Mouse (Mus musculus): ENCODE data around the gene Ppp4c. TPM values are rescaled to one million over a fixed set of nuclear protein-coding genes. Genes with fewer than 3 reads are reported as not detected.

Ppp4c gene
- polyA plus RNA-seq, 1 experiment, result 482 TPM

DNA sequence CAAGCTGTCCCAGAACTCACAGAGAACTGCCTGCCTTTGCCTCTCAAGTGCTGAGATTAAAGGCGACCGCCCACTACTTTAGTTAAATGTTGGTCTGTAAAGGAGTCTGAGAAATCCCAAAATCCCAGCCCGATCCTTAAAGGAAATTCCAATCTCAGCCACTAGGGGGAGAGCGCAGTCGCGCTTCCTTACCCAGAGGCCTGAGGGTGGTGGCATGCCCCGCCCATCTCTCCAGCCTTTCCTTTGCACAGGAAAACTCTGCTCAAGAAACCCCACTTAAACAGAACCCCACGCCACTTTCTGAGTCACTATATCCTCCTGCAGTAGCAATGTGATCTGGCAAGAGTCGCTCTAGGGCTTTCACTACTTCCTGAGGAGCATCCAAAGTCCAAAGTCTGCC is 37.4 kb downstream of the Ppp4c start:
- WGBS, result 6% methylated on average over 9 of the region's 9 CpGs
- no peak overlapping the region for H3K4me3 ChIP-seq (ENCODE audit: control insufficient read depth, insufficient read depth, low read length)
- TF ChIP-seq CTCF (IDR thresholded peaks at IDR 0.05; ENCODE audit: borderline replicate concordance, control insufficient read depth, extremely low read depth, insufficient read depth, low read length, poor library complexity) (peak; percentile 86; the same call in 1 of the 2 replicates), POLR2A (IDR thresholded peaks at IDR 0.05; ENCODE audit: control insufficient read depth, extremely low read depth, insufficient read depth, low read length, poor library complexity) (no peak)
- peak; percentile 63 for DNase-seq
- H3K36me3 ChIP-seq (ENCODE audit: control insufficient read depth, insufficient read depth, low read length), result no peaks in the 10 kb centered on the region
- no peak overlapping the region for H3K27ac ChIP-seq (ENCODE audit: control insufficient read depth, insufficient read depth, low read length)
- H3K27me3 ChIP-seq (ENCODE audit: control insufficient read depth, insufficient read depth, low read length), result no peaks in the 10 kb centered on the region
- H3K4me1 ChIP-seq (replicated peaks; ENCODE audit: control insufficient read depth, insufficient read depth, low read length), result peaks cover 7% of the 10 kb centered on the region

- H3K4me1 ChIP-seq (replicated peaks; ENCODE audit: control insufficient read depth, insufficient read depth, low read length), result peaks cover 10% of the 10 kb centered on the region
- TF ChIP-seq CTCF (IDR thresholded peaks at IDR 0.05; ENCODE audit: borderline replicate concordance, control insufficient read depth, extremely low read depth, insufficient read depth, low read length, poor library complexity), result no peak
- no peak for TF ChIP-seq POLR2A (IDR thresholded peaks at IDR 0.05; ENCODE audit: control insufficient read depth, extremely low read depth, insufficient read depth, low read length, poor library complexity)
- 97% methylated on average over 17 of the region's 17 CpGs for WGBS
- H3K27me3 ChIP-seq (ENCODE audit: control insufficient read depth, insufficient read depth, low read length), result no peaks in the 10 kb centered on the region
- H3K36me3 ChIP-seq (ENCODE audit: control insufficient read depth, insufficient read depth, low read length), result no peaks in the 10 kb centered on the region
- no peak overlapping the region for H3K4me3 ChIP-seq (ENCODE audit: control insufficient read depth, insufficient read depth, low read length)
- DNase-seq, result no peak
- no peak overlapping the region for H3K27ac ChIP-seq (ENCODE audit: control insufficient read depth, insufficient read depth, low read length)
Observed at GRCm38 (mm10) chr7:126749582-126750343, 42.5 kb downstream of the Ppp4c start.

GRCm38 (mm10) chr7:126748824-126749223 is 43.5 kb downstream of the Ppp4c start:
- Histone ChIP-seq H3K4me3 (ENCODE audit: control insufficient read depth, insufficient read depth, low read length) (no peak overlapping the region), H3K27ac (ENCODE audit: control insufficient read depth, insufficient read depth, low read length) (no peak overlapping the region), H3K36me3 (ENCODE audit: control insufficient read depth, insufficient read depth, low read length) (no peaks in the 10 kb centered on the region), H3K4me1 (replicated peaks; ENCODE audit: control insufficient read depth, insufficient read depth, low read length) (peaks cover 5% of the 10 kb centered on the region; the same call in 1 of the 2 replicates), H3K27me3 (ENCODE audit: control insufficient read depth, insufficient read depth, low read length) (no peaks in the 10 kb centered on the region)
- no peak for DNase-seq
- WGBS, result 92% methylated on average over 7 of the region's 7 CpGs
- TF ChIP-seq CTCF (IDR thresholded peaks at IDR 0.05; ENCODE audit: borderline replicate concordance, control insufficient read depth, extremely low read depth, insufficient read depth, low read length, poor library complexity), result no peak
- no peak for TF ChIP-seq POLR2A (IDR thresholded peaks at IDR 0.05; ENCODE audit: control insufficient read depth, extremely low read depth, insufficient read depth, low read length, poor library complexity)

DNA sequence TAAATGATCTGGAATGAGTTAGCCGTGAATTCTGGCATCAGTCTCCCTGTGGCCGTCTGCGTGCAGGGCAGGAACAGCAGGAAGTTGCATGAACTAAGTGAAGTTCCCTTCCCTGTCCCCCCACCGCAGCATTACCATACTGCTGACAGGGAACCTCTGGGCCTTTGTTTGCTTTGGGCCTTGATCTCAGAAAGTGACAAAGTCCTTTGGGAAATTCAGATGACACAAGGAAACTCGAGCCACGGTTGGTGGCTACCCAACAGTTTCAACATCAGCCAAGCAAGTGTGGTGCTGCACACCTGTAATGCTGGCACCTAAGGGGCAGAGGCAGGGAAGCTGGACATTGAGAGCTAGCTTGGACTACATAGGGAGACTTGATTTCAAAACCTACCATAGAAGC is 45.5 kb downstream of the Ppp4c start:
- H3K27me3 ChIP-seq (ENCODE audit: control insufficient read depth, insufficient read depth, low read length), result no peaks in the 10 kb centered on the region
- H3K36me3 ChIP-seq (ENCODE audit: control insufficient read depth, insufficient read depth, low read length), result no peaks in the 10 kb centered on the region
- no peak for DNase-seq
- H3K27ac ChIP-seq (ENCODE audit: control insufficient read depth, insufficient read depth, low read length), result no peak overlapping the region
- WGBS, result 18% methylated on average over 6 of the region's 6 CpGs
- H3K4me1 ChIP-seq (replicated peaks; ENCODE audit: control insufficient read depth, insufficient read depth, low read length), result peaks cover 5% of the 10 kb centered on the region; the same call in 1 of the 2 replicates
- H3K4me3 ChIP-seq (ENCODE audit: control insufficient read depth, insufficient read depth, low read length), result no peak overlapping the region
- TF ChIP-seq CTCF (IDR thresholded peaks at IDR 0.05; ENCODE audit: borderline replicate concordance, control insufficient read depth, extremely low read depth, insufficient read depth, low read length, poor library complexity), result no peak
- no peak for TF ChIP-seq POLR2A (IDR thresholded peaks at IDR 0.05; ENCODE audit: control insufficient read depth, extremely low read depth, insufficient read depth, low read length, poor library complexity)

DNA sequence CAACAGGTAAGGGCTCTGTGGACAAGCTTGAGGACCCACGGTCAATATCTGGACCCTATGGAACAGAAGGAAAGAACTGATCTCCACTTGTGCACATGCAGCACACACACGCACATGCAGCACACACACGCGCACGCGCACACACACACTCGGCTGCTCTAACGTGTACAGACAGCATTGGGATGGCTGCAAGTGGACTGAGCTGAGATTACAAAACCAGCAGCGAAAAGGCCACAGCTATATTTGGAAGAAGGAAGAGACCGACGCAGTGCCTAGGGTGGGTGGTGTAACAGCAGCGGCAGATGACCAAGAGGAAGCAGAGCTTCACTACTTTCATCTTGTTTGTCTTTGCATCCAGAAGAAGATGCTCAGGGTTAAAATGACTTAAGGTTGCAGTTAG is 46.2 kb downstream of the Ppp4c start:
- no peaks in the 10 kb centered on the region for H3K36me3 ChIP-seq (ENCODE audit: control insufficient read depth, insufficient read depth, low read length)
- no peaks in the 10 kb centered on the region for H3K27me3 ChIP-seq (ENCODE audit: control insufficient read depth, insufficient read depth, low read length)
- peaks cover 5% of the 10 kb centered on the region; the same call in 1 of the 2 replicates for H3K4me1 ChIP-seq (replicated peaks; ENCODE audit: control insufficient read depth, insufficient read depth, low read length)
- TF ChIP-seq POLR2A (IDR thresholded peaks at IDR 0.05; ENCODE audit: control insufficient read depth, extremely low read depth, insufficient read depth, low read length, poor library complexity) (no peak), CTCF (IDR thresholded peaks at IDR 0.05; ENCODE audit: borderline replicate concordance, control insufficient read depth, extremely low read depth, insufficient read depth, low read length, poor library complexity) (no peak)
- no peak overlapping the region for H3K4me3 ChIP-seq (ENCODE audit: control insufficient read depth, insufficient read depth, low read length)
- DNase-seq, result no peak
- 69% methylated on average over 12 of the region's 12 CpGs for WGBS
- no peak overlapping the region for H3K27ac ChIP-seq (ENCODE audit: control insufficient read depth, insufficient read depth, low read length)

GRCm38 (mm10) chr7:126741964-126742482 is 50.3 kb downstream of the Ppp4c start:
- Histone ChIP-seq H3K4me1 (replicated peaks; ENCODE audit: control insufficient read depth, insufficient read depth, low read length) (no peaks in the 10 kb centered on the region), H3K27me3 (ENCODE audit: control insufficient read depth, insufficient read depth, low read length) (no peaks in the 10 kb centered on the region), H3K36me3 (ENCODE audit: control insufficient read depth, insufficient read depth, low read length) (no peaks in the 10 kb centered on the region), H3K27ac (ENCODE audit: control insufficient read depth, insufficient read depth, low read length) (no peak overlapping the region), H3K4me3 (ENCODE audit: control insufficient read depth, insufficient read depth, low read length) (no peak overlapping the region)
- no peak for DNase-seq
- 95% methylated on average over 13 of the region's 13 CpGs for WGBS
- TF ChIP-seq POLR2A (IDR thresholded peaks at IDR 0.05; ENCODE audit: control insufficient read depth, extremely low read depth, insufficient read depth, low read length, poor library complexity), result no peak
- no peak for TF ChIP-seq CTCF (IDR thresholded peaks at IDR 0.05; ENCODE audit: borderline replicate concordance, control insufficient read depth, extremely low read depth, insufficient read depth, low read length, poor library complexity)

Data from thymus, adult 2 months (tissue).